Mouse (Mus musculus) olfactory bulb, adult 2 months (tissue): ENCODE measurements around the gene Gm20518. TPM values are rescaled to one million over a fixed set of nuclear protein-coding genes. Genes with fewer than 3 reads are reported as not detected.

ENCODE experiments used
- H3K27ac ChIP-seq: fragments of 200-500 bp; 2 replicates; pipeline ENCODE4 v1.5.1; 2012; ENCODE audit warnings: low read depth, low read length; ENCODE audit not compliant: insufficient read depth
- H3K4me1 ChIP-seq: fragments of 200-500 bp; 2 replicates; pipeline ENCODE4 v1.6.1; 2012; ENCODE audit warnings: low read length; ENCODE audit not compliant: control insufficient read depth, insufficient read depth
- H3K4me3 ChIP-seq: fragments of 200-500 bp; 2 replicates; pipeline ENCODE4 v1.5.1; 2012; ENCODE audit warnings: mild to moderate bottlenecking, low read depth, low read length, moderate library complexity; ENCODE audit not compliant: insufficient read depth
- CTCF ChIP-seq: fragments of 200-500 bp; IDR thresholded peaks from 2 replicates; pipeline ENCODE4 v1.5.1; 2012; ENCODE audit warnings: low read depth, mild to moderate bottlenecking, low read length, moderate library complexity; ENCODE audit not compliant: insufficient read depth
- POLR2A ChIP-seq: fragments of 200-500 bp; IDR thresholded peaks from 2 replicates; pipeline ENCODE4 v1.6.1; 2012; ENCODE audit warnings: mild to moderate bottlenecking, low read depth, low read length, moderate library complexity; ENCODE audit not compliant: insufficient read depth
- WGBS: fragments of 180-500 bp; shearing (Covaris S2); methylation state at CpG from one replicate; pipeline ENCODE4 v1.1.7; 2018; 5-methylcytosine and 5-hydroxymethylcytosine counted together
- polyA plus RNA-seq: library from polyadenylated mRNA; stranded (reverse); fragments of >200 nt; gene quantifications from 2 replicates; pipeline ENCODE4 v1.2.4, GENCODE M21; 2012; ENCODE audit warnings: low replicate concordance; ENCODE audit not compliant: missing spikeins, insufficient read depth, insufficient read length

Gene Gm20518
- polyA plus RNA-seq, 1 experiment = not detected

- no peak overlapping the region for H3K4me3 ChIP-seq
- TF ChIP-seq POLR2A (no peak), CTCF (no peak)
- no peak overlapping the region for H3K27ac ChIP-seq
- H3K4me1 ChIP-seq = peaks cover 10% of the 10 kb centered on the region
These were observed 9.3 kb downstream of the Gm20518 start for GRCm38 (mm10) chr16:17882196-17882595.

GRCm38 (mm10) chr16:17879571-17879970 is 11.9 kb downstream of the Gm20518 start:
- WGBS = 73% methylated on average over 4 of the region's 4 CpGs
- Histone ChIP-seq H3K4me1 (peaks cover 4% of the 10 kb centered on the region; the same call in 1 of the 2 replicates), H3K4me3 (no peak overlapping the region), H3K27ac (no peak overlapping the region)
- TF ChIP-seq POLR2A (no peak), CTCF (no peak)

GRCm38 (mm10) chr16:17876096-17876495 is 15.4 kb downstream of the Gm20518 start:
- 77% methylated on average over 1 of the region's 1 CpGs for WGBS
- TF ChIP-seq CTCF (no peak), POLR2A (no peak)
- peaks cover 8% of the 10 kb centered on the region; the same call in 1 of the 2 replicates for H3K4me1 ChIP-seq
- no peak overlapping the region for H3K4me3 ChIP-seq
- H3K27ac ChIP-seq = no peak overlapping the region

GRCm38 (mm10) chr16:17875174-17875573 is 16.3 kb downstream of the Gm20518 start:
- no peak overlapping the region for H3K27ac ChIP-seq
- TF ChIP-seq POLR2A (no peak), CTCF (no peak)
- H3K4me3 ChIP-seq = no peak overlapping the region
- H3K4me1 ChIP-seq = peaks cover 8% of the 10 kb centered on the region; the same call in 1 of the 2 replicates
- WGBS = 78% methylated on average over 4 of the region's 4 CpGs

- WGBS = 84% methylated on average over 4 of the region's 4 CpGs
- no peak overlapping the region for H3K27ac ChIP-seq
- no peak for TF ChIP-seq CTCF
- TF ChIP-seq POLR2A = no peak
- H3K4me3 ChIP-seq = no peak overlapping the region
- H3K4me1 ChIP-seq = 0 out of 2 replicates have a peak, but pooled peaks cover 6% of the 10 kb centered on the region
These were observed 18.5 kb downstream of the Gm20518 start for GRCm38 (mm10) chr16:17872995-17873394.

GRCm38 (mm10) chr16:17871248-17871647 is 20.2 kb downstream of the Gm20518 start:
- TF ChIP-seq POLR2A = no peak
- TF ChIP-seq CTCF = no peak
- no peak overlapping the region for H3K4me3 ChIP-seq
- WGBS = 57% methylated on average over 5 of the region's 5 CpGs
- H3K4me1 ChIP-seq = 0 out of 2 replicates have a peak, but pooled peaks cover 6% of the 10 kb centered on the region
- H3K27ac ChIP-seq = no peak overlapping the region

- no peak overlapping the region for H3K4me3 ChIP-seq
- TF ChIP-seq POLR2A (no peak), CTCF (no peak)
- no peak overlapping the region for H3K27ac ChIP-seq
- peaks cover 5% of the 10 kb centered on the region; the same call in 1 of the 2 replicates for H3K4me1 ChIP-seq
- WGBS = 64% methylated on average over 6 of the region's 6 CpGs
These were observed 25.7 kb downstream of the Gm20518 start for GRCm38 (mm10) chr16:17865770-17866169.

- H3K27ac ChIP-seq = no peak overlapping the region
- no peak for TF ChIP-seq CTCF
- no peak for TF ChIP-seq POLR2A
These were observed 26.2 kb downstream of the Gm20518 start for GRCm38 (mm10) chr16:17865293-17865692.

GRCm38 (mm10) chr16:17858592-17858991 is 32.9 kb downstream of the Gm20518 start:
- Histone ChIP-seq H3K4me3 (no peak overlapping the region), H3K27ac (no peak overlapping the region), H3K4me1 (peaks cover 7% of the 10 kb centered on the region; the same call in 1 of the 2 replicates)
- TF ChIP-seq CTCF (no peak), POLR2A (no peak)

More at GRCm38 (mm10) chr16:17865293-17865692, 26.2 kb downstream of the Gm20518 start:
- Histone ChIP-seq H3K4me1 (peaks cover 5% of the 10 kb centered on the region; the same call in 1 of the 2 replicates), H3K4me3 (no peak overlapping the region)
- WGBS = 96% methylated on average over 2 of the region's 2 CpGs

GRCm38 (mm10) chr16:17857157-17857556 is 34.3 kb downstream of the Gm20518 start:
- TF ChIP-seq POLR2A (no peak), CTCF (no peak)
- 90% methylated on average over 7 of the region's 7 CpGs for WGBS
- Histone ChIP-seq H3K27ac (no peak overlapping the region), H3K4me1 (peaks cover 5% of the 10 kb centered on the region; the same call in 1 of the 2 replicates), H3K4me3 (no peak overlapping the region)
